Comparison of ENCODE assay signal across 8 mouse cellular contexts in genomic region chr5:30622177-30622840, GRCm38 (mm10). TPM values are rescaled to one million over a fixed set of nuclear protein-coding genes. Genes with fewer than 3 reads are reported as not detected.
DNase-seq lines count a peak whose midpoint lies in the region; ATAC-seq and TF ChIP-seq lines count a peak whose summit lies in the region.

No protein-coding gene starts in this region.

- peak; percentile 35 for ATAC-seq in inflammation-experienced regulatory T-cells, adult 6 months

- TF ChIP-seq CTCF in thymus, adult 2 months (IDR thresholded peaks at IDR 0.05; ENCODE audit: borderline replicate concordance, control insufficient read depth, extremely low read depth, insufficient read depth, low read length, poor library complexity) = no peak

- TF ChIP-seq POLR2A in thymus, adult 2 months (IDR thresholded peaks at IDR 0.05; ENCODE audit: control insufficient read depth, extremely low read depth, insufficient read depth, low read length, poor library complexity) = no peak

- H3K4me3 ChIP-seq in thymus, adult 2 months (ENCODE audit: control insufficient read depth, insufficient read depth, low read length) = 0 out of 2 replicates have a peak overlapping the region, but pooled peaks have one; percentile 9

- WGBS in thymus, adult 2 months = 4% methylated on average over 69 of the region's 69 CpGs

- DNase-seq in adrenal gland, postnatal 36 days = peak; percentile 56 to 57
- DNase-seq in adrenal gland, adult 8-10 months = no peak
- peak; percentile 31 for DNase-seq in thymus, adult 2 months
- no peak for DNase-seq in thymus, adult 18-20 months
- DNase-seq in lung, postnatal 10 days = peak; percentile 32
- peak; percentile 76 for DNase-seq in retina, postnatal 1 day
- no peak for DNase-seq in urinary bladder, postnatal 25 days (ENCODE audit: low spot score)

- no peaks in the 10 kb centered on the region for H3K36me3 ChIP-seq in thymus, adult 2 months (ENCODE audit: control insufficient read depth, insufficient read depth, low read length)

- H3K27ac ChIP-seq in thymus, adult 2 months (ENCODE audit: control insufficient read depth, insufficient read depth, low read length) = no peak overlapping the region

- peaks cover 10% of the 10 kb centered on the region; the same call in 1 of the 2 replicates for H3K4me1 ChIP-seq in thymus, adult 2 months (replicated peaks; ENCODE audit: control insufficient read depth, insufficient read depth, low read length)

- H3K27me3 ChIP-seq in thymus, adult 2 months (ENCODE audit: control insufficient read depth, insufficient read depth, low read length) = peaks cover 9% of the 10 kb centered on the region

RNA-seq across cellular contexts. Expression of gene Slc35f6, which starts 25.4 kb away (rescaled TPM):
- total RNA-seq in adrenal gland, postnatal 36 days (2021) = 10 to 100 TPM; 40.0 to 47.2 TPM
- 10 to 100 TPM; 39.8 to 60.3 (median 49.4) TPM for total RNA-seq in adrenal gland, adult 8-10 months (2022)
- 71.8 and 88.0 TPM in 2 replicates for polyA plus RNA-seq in thymus, adult 2 months (2012; rRNA removed)
- polyA plus RNA-seq in inflammation-experienced regulatory T-cells, adult 6 months (2017; shearing (Covaris generic)) = 10 to 100 TPM; 13.9 to 16.4 (median 14.8) TPM

RNA-seq across cellular contexts. Expression of gene Kcnk3, which starts 34.3 kb away (rescaled TPM):
- total RNA-seq in adrenal gland, postnatal 36 days (2021) = 1,000 to 10,000 TPM; 1,187 to 1,472 TPM
- total RNA-seq in adrenal gland, adult 8-10 months (2022) = 1,000 to 10,000 TPM; 1,385 to 1,638 (median 1,575) TPM
- polyA plus RNA-seq in thymus, adult 2 months (2012; rRNA removed) = 22.7 and 27.7 TPM in 2 replicates
- polyA plus RNA-seq in inflammation-experienced regulatory T-cells, adult 6 months (2017; shearing (Covaris generic)) = under 1 TPM in 1 of 3 experiments, not detected in 2; 0.09 TPM

RNA-seq across cellular contexts. Expression of gene Cenpa, which starts 44.3 kb away (rescaled TPM):
- 10 to 100 TPM; 10.2 to 11.9 TPM for total RNA-seq in adrenal gland, postnatal 36 days (2021)
- 10 to 100 TPM in 2 of 4 experiments, 1 to 10 TPM in 2; 4.3 to 11.4 (median 8.5) TPM for total RNA-seq in adrenal gland, adult 8-10 months (2022)
- 161 and 208 TPM in 2 replicates for polyA plus RNA-seq in thymus, adult 2 months (2012; rRNA removed)
- 100 to 1,000 TPM in 1 of 3 experiments, 10 to 100 TPM in 2; 31.9 to 201 (median 58.8) TPM for polyA plus RNA-seq in inflammation-experienced regulatory T-cells, adult 6 months (2017; shearing (Covaris generic))

Comparison
In these comparisons a context has a peak if more than half of its experiments do, and no peak if none do; other contexts are left out.
1. DNase-seq: peak in adrenal gland, postnatal 36 days (2 of 2), thymus, adult 2 months (single experiment), lung, postnatal 10 days (single experiment) and retina, postnatal 1 day (single experiment); none in adrenal gland, adult 8-10 months (single experiment), thymus, adult 18-20 months (0 of 2) and urinary bladder, postnatal 25 days (single experiment).